Mouse (Mus musculus) heart, embryonic 13.5 days (tissue): ENCODE measurements around the gene Ccnb1ip1. TPM values are rescaled to one million over a fixed set of nuclear protein-coding genes. Genes with fewer than 3 reads are reported as not detected.
"Not testable (repeated sequence)": the region's sequence is repeated elsewhere in the genome, so short reads cannot be mapped to it uniquely, and the experiment has no call there.

Source experiments
- ATAC-seq: fragments of 200-750 bp; cut with Nextera tagmentation; 2 replicates; pipeline ENCODE4 v1.8.0; 2017; ENCODE audit warnings: moderate TSS enrichment; ENCODE audit not compliant: insufficient number of reproducible peaks, low FRiP score, low TSS enrichment; ENCODE audit errors: extremely low read depth
- H3K27ac ChIP-seq: fragments of 300-500 bp; sonication (generic); replicated peaks from 2 replicates; pipeline ENCODE4 v1.5.1; 2015; ENCODE audit warnings: moderate library complexity, mild to moderate bottlenecking, inconsistent platforms
- H3K27me3 ChIP-seq: fragments of 300-500 bp; sonication (generic); replicated peaks from 2 replicates; pipeline ENCODE4 v1.6.1; 2015; ENCODE audit warnings: mild to moderate bottlenecking, inconsistent platforms
- H3K36me3 ChIP-seq: fragments of 300-500 bp; sonication (generic); 2 replicates; pipeline ENCODE4 v1.6.1; 2015; ENCODE audit warnings: mild to moderate bottlenecking, inconsistent platforms
- H3K4me1 ChIP-seq: fragments of 300-500 bp; sonication (generic); 2 replicates; pipeline ENCODE4 v1.6.1; 2015; ENCODE audit warnings: inconsistent platforms
- H3K4me2 ChIP-seq: fragments of 300-500 bp; sonication (generic); 2 replicates; pipeline ENCODE4 v1.6.1; 2015; ENCODE audit warnings: inconsistent platforms, mild to moderate bottlenecking, moderate library complexity
- H3K4me3 ChIP-seq: fragments of 300-500 bp; sonication (generic); 2 replicates; pipeline ENCODE4 v1.5.1; 2015; ENCODE audit warnings: moderate library complexity, mild to moderate bottlenecking, inconsistent platforms
- H3K9ac ChIP-seq: fragments of 300-500 bp; sonication (generic); 2 replicates; pipeline ENCODE4 v1.6.1; 2015; ENCODE audit warnings: inconsistent platforms, mild to moderate bottlenecking, moderate library complexity
- H3K9me3 ChIP-seq: fragments of 300-500 bp; sonication (generic); 2 replicates; pipeline ENCODE4 v1.6.1; 2016; ENCODE audit warnings: inconsistent platforms
- WGBS: fragments of 180-500 bp; shearing (Covaris S2); methylation state at CpG from one replicate; pipeline ENCODE4 v1.1.7; 2015; ENCODE audit warnings: mixed read lengths; 5-methylcytosine and 5-hydroxymethylcytosine counted together
- polyA plus RNA-seq: library from polyadenylated mRNA; unstranded; fragments of >200 nt; fragmentation: Nextera tagmentation; extraction: Ambion mirVana; gene quantifications from 2 replicates; pipeline ENCODE4 v1.2.1, GENCODE M21; 2015

Ccnb1ip1 gene
- polyA plus RNA-seq: not detected in 2 replicates

DNA sequence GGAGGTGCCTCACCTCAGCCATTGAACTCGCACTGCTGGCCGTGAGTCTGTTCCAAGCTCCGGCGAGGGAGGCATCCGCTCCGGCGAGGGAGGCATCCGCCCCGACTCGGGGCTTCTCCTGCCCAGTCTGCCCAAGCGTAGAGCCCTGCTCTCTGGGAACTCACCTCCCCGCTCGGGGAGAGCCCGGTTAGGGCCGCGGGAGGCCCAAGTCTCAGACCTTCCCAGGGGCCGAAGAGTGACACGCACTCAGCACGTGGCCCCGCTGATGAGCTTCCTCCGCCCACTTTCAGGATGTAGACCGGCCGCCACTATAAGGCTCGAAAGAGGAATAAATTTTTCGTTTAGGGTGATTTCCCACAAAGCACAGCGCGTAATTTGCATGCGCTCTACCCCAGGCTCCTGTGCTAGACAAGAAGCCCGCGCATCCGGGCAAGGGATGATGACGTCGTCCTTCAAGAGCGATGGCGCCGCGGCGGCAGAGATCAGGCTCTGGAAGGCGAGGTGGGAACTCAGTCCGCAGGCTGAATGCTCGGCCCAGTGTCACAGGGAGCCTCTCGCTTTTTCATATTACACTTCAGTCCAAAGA is at the start of gene Ccnb1ip1, which contains the start of gene Parp2:
TSS of gene Ccnb1ip1 (minus strand) at position 246 of the 586 bp plus-strand sequence.
TSS of gene Parp2 (plus strand) at position 355 of the 586 bp plus-strand sequence.
- peak within 1 kb of the TSS; percentile 89 for H3K27ac ChIP-seq
- H3K36me3 ChIP-seq: peaks cover 29% of the 10 kb centered on the region
- peaks cover 11% of the 10 kb centered on the region for H3K4me1 ChIP-seq
- H3K9ac ChIP-seq: peak within 1 kb of the TSS; percentile 89
- WGBS: 0% methylated on average over 42 of the region's 42 CpGs
- peak; percentile 95 for ATAC-seq
- peak within 1 kb of the TSS; percentile 71 for H3K4me3 ChIP-seq
- peak within 1 kb of the TSS; percentile 73 for H3K4me2 ChIP-seq
- H3K27me3 ChIP-seq: no peaks in the 10 kb centered on the region
- no peaks in the 10 kb centered on the region for H3K9me3 ChIP-seq

DNA sequence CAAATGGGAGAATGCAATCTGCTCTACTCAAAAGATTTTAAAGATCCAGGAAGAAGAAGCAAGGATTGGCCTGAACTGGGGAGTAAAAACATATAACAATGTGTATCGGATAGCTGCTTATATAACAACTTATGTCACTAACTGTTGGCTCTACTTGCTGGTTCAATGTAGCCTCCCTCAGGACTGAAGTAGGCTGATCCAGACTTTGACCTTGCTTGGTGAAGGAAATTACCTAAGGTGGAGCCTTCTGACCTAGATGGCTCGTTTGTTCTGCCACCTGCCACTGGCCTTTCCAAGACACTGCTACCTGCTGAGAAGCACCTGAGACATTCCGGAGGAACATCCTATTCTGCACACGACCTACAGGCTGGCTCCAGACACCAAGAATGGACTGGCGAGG is 48.3 kb upstream of the Ccnb1ip1 start:
- Histone ChIP-seq H3K9me3 (no peaks in the 10 kb centered on the region), H3K9ac (no peak overlapping the region), H3K4me2 (no peak overlapping the region), H3K4me3 (no peak overlapping the region), H3K27me3 (no peaks in the 10 kb centered on the region), H3K27ac (no peak overlapping the region), H3K4me1 (no peaks in the 10 kb centered on the region), H3K36me3 (peaks cover 64% of the 10 kb centered on the region)
- ATAC-seq: no peak
- 82% methylated on average over 5 of the region's 5 CpGs for WGBS

DNA sequence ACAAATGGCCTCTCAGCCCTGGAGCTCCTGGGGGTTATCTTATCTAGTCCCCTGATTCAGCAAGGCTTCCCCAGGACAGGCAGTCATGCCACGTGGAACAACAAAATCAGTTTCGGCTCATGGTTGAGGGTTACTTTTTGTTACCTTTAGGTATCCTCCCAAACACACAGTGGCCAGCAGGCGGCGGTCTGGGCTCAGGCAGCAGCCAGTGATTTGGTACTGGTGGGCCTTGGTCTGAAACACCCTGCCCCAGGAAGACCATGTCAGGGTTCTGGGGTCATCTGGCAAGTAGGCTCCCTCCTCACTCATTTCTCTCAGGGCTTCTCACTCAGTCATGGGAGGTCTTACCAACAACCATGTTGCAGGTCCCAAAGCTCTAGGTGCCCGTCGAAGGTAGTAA is 29.7 kb upstream of the Ccnb1ip1 start:
- Histone ChIP-seq H3K4me1 (no peaks in the 10 kb centered on the region), H3K9me3 (no peaks in the 10 kb centered on the region), H3K27ac (no peak overlapping the region), H3K4me2 (no peak overlapping the region), H3K9ac (no peak overlapping the region), H3K4me3 (no peak overlapping the region), H3K36me3 (peaks cover 45% of the 10 kb centered on the region), H3K27me3 (no peaks in the 10 kb centered on the region)
- 44% methylated on average over 6 of the region's 6 CpGs for WGBS
- no peak for ATAC-seq

DNA sequence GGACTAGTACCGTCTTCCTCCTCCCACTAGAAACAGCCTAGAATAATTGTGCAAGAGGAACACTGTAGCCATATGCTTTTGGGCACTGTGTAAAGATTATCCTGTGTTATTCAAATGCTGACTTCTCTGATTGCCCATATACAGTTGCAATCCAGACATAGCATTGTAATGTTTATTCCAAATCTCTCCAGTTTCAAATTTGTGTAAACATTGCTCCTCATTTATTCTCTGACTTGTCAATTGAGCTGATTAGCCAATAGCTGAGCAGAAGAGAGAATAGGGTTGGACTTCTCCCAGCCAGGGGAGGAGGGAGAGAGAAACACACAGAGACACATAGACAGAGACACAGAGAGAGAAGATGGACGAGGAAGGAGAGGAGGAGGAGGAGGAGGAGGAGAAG is 26.9 kb upstream of the Ccnb1ip1 start:
- H3K36me3 ChIP-seq: peaks cover 63% of the 10 kb centered on the region
- H3K4me3 ChIP-seq: no peak overlapping the region
- no peaks in the 10 kb centered on the region for H3K27me3 ChIP-seq
- no peaks in the 10 kb centered on the region for H3K4me1 ChIP-seq
- no peak overlapping the region for H3K27ac ChIP-seq
- WGBS: 54% methylated on average over 2 of the region's 2 CpGs
- no peak for ATAC-seq
- H3K9me3 ChIP-seq: no peaks in the 10 kb centered on the region
- H3K9ac ChIP-seq: no peak overlapping the region
- H3K4me2 ChIP-seq: no peak overlapping the region

DNA sequence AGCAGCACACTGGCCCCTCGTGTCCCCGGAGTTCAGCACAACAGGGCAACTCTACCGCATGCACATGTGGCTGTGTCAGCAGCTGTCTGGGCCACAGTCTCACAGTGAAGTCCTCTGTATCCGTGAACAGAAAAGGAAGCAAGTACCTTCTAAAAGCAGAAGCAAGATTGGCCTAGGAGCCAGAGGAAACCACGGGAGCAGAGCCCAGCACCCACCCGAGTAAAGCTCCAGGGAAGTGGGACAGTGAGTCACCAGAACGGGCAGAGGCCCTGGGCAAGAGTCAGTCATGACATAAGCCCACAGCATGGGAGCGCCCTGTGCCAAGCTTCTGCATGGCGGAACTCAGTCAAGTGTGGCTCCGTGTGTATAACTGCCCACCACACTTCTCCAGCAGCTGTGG is 26.4 kb upstream of the Ccnb1ip1 start:
- no peak overlapping the region for H3K9ac ChIP-seq
- ATAC-seq: no peak
- H3K27ac ChIP-seq: no peak overlapping the region
- H3K4me2 ChIP-seq: no peak overlapping the region
- 76% methylated on average over 10 of the region's 10 CpGs for WGBS
- no peak overlapping the region for H3K4me3 ChIP-seq
- H3K9me3 ChIP-seq: no peaks in the 10 kb centered on the region
- no peaks in the 10 kb centered on the region for H3K27me3 ChIP-seq
- H3K4me1 ChIP-seq: no peaks in the 10 kb centered on the region
- H3K36me3 ChIP-seq: peaks cover 64% of the 10 kb centered on the region

DNA sequence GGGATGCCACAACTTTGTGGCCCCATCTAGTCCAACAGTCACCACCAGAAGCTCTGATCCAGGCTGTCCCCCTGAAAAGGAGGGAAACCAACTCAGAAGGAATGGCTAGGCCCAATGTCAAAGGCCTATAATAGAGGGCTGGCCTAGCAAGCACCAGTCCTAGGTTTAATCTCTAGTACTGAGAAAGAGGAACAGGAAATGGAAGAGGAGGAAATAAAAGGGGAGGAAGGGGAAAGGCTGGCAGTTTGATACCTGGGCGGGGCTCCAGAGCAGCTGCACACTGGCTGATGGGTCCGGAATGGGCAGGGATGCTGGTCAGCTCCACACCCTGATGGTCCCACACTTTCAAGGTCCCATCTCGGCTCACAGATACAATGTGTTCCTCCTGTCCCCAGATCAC is 22.3 kb upstream of the Ccnb1ip1 start:
- WGBS: 87% methylated on average over 3 of the region's 3 CpGs
- H3K9me3 ChIP-seq: no peaks in the 10 kb centered on the region
- no peak overlapping the region for H3K27ac ChIP-seq
- H3K4me3 ChIP-seq: no peak overlapping the region
- H3K4me2 ChIP-seq: no peak overlapping the region
- H3K9ac ChIP-seq: no peak overlapping the region
- H3K4me1 ChIP-seq: no peaks in the 10 kb centered on the region
- ATAC-seq: no peak
- peaks cover 74% of the 10 kb centered on the region for H3K36me3 ChIP-seq
- H3K27me3 ChIP-seq: no peaks in the 10 kb centered on the region

DNA sequence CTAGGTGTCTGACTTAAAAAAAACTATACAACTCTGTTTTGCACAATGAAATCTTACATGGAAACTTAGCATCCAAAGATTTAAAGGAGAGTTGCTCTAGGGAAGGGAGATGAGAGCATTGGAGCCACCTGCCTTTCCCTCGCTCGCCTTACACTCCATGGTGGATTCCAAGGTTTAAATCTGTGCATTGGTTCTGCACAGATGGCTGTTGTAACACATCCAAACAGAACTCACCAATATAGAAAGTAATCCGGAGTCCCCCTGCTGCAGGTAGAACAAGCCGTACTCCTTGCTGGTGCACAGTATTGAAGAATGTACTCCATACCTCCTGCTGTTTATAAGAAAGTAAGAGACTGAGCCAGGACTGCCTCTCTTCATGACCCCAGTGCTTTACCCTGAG is 19.0 kb upstream of the Ccnb1ip1 start:
- no peak overlapping the region for H3K9ac ChIP-seq
- no peak overlapping the region for H3K27ac ChIP-seq
- no peaks in the 10 kb centered on the region for H3K9me3 ChIP-seq
- WGBS: 80% methylated on average over 4 of the region's 4 CpGs
- H3K4me1 ChIP-seq: no peaks in the 10 kb centered on the region
- no peak for ATAC-seq
- peaks cover 79% of the 10 kb centered on the region for H3K36me3 ChIP-seq
- H3K4me2 ChIP-seq: no peak overlapping the region
- H3K27me3 ChIP-seq: no peaks in the 10 kb centered on the region
- no peak overlapping the region for H3K4me3 ChIP-seq

DNA sequence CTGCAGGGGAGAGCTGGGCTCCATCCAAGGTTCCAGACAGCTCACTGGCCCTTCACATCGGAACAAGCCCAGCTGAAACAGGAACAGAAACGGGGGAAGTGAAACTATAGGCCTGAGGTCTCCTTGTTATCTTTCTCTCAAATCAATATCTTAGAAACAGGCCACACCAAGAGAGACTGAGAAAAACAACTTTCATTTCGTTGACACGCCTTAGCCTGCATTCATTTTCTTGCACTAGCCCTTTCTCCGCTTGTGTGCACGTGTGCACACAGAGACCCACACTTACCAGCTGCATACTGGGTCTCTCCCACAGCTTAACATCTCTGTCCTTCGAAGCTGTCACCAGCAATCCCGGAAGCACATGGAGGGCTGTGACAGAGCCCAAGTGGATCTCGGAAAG is 16.7 kb upstream of the Ccnb1ip1 start:
- H3K4me1 ChIP-seq: no peaks in the 10 kb centered on the region
- no peak overlapping the region for H3K4me2 ChIP-seq
- peaks cover 82% of the 10 kb centered on the region for H3K36me3 ChIP-seq
- H3K9me3 ChIP-seq: no peaks in the 10 kb centered on the region
- H3K9ac ChIP-seq: no peak overlapping the region
- no peak overlapping the region for H3K4me3 ChIP-seq
- ATAC-seq: no peak
- 80% methylated on average over 9 of the region's 9 CpGs for WGBS
- no peaks in the 10 kb centered on the region for H3K27me3 ChIP-seq
- H3K27ac ChIP-seq: no peak overlapping the region

DNA sequence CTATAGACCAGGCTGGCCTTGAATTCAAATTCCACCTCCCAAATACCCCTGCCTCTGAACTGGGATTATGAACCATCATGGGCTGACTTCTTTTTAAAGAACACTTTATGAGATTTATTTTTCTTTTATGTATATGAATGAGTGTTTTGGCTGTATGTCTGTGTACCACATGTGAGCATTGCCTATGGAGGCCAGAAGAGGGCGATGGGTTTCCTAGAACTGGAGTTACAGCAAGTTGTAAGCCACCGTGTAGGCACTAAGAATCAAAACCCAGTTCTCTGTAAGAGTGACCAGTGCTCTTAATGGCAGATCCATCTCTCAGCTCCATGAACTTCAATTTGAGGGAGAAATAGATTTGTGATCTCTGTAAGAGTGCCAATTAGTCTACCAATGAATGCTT is 15.7 kb upstream of the Ccnb1ip1 start:
- H3K27ac ChIP-seq: no peak overlapping the region
- H3K9me3 ChIP-seq: no peaks in the 10 kb centered on the region
- H3K9ac ChIP-seq: no peak overlapping the region
- no peak for ATAC-seq
- no peaks in the 10 kb centered on the region for H3K4me1 ChIP-seq
- H3K27me3 ChIP-seq: no peaks in the 10 kb centered on the region
- H3K4me2 ChIP-seq: no peak overlapping the region
- H3K4me3 ChIP-seq: no peak overlapping the region
- 62% methylated on average over 2 of the region's 2 CpGs for WGBS
- peaks cover 80% of the 10 kb centered on the region for H3K36me3 ChIP-seq

DNA sequence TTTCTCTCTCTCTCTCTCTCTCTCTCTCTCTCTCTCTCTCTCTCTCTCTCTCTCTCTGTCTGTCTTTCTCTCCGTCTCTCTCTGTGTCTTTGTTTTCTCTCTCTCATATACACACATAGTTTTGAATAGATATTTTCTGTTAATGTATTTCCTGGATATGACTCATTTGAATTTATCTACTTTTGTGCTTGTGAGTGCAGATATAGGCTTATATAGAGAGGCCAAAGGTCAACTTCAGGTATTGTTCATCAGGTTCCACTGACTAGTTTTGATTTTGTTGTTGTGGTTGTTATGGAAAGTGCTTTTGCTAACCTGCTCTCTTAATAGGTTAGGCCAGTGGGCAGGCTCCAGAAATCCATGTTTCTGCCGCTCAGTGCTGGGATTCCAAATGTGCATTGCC is 5.5 kb upstream of the Ccnb1ip1 start:
- ATAC-seq: no peak
- peaks cover 7% of the 10 kb centered on the region for H3K4me1 ChIP-seq
- peaks cover 82% of the 10 kb centered on the region for H3K36me3 ChIP-seq
- no peak overlapping the region for H3K27ac ChIP-seq
- H3K4me2 ChIP-seq: no peak overlapping the region
- no peaks in the 10 kb centered on the region for H3K9me3 ChIP-seq
- H3K27me3 ChIP-seq: no peaks in the 10 kb centered on the region
- H3K9ac ChIP-seq: no peak overlapping the region
- 90% methylated on average over 2 of the region's 2 CpGs for WGBS
- no peak overlapping the region for H3K4me3 ChIP-seq

DNA sequence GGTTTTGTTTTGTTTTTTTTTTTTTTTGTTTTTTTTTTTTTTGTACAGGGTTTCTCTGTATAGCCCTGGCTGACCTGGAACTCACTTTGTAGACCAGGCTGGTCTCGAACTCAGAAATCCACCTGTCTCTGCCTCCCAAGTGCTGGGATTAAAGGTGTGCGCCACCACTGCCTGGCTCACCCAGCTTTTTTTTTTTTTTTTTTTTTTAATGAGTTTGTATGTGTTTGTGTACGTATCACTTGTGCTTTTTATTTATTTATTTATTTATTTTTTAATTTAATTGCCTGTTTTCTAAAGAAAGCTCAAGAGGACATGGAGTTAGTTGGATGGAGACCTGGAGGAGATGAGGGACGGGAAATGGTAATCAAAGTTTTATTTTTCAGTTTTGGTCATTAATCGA is 1.1 kb downstream of the Ccnb1ip1 start:
- Histone ChIP-seq H3K36me3 (peaks cover 18% of the 10 kb centered on the region), H3K9ac (0 out of 2 replicates have a peak overlapping the region, but pooled peaks have one; percentile 40), H3K4me1 (peaks cover 11% of the 10 kb centered on the region), H3K4me2 (peak overlapping the region; percentile 73), H3K27ac (0 out of 2 replicates have a peak overlapping the region, but pooled peaks have one; percentile 89), H3K4me3 (peak overlapping the region; percentile 71; the same call in 1 of the 2 replicates)
- not testable (repeated sequence) for H3K27me3 ChIP-seq, ATAC-seq, H3K9me3 ChIP-seq
- 83% methylated on average over 4 of the region's 5 CpGs for whole genome bisulfite sequencing

DNA sequence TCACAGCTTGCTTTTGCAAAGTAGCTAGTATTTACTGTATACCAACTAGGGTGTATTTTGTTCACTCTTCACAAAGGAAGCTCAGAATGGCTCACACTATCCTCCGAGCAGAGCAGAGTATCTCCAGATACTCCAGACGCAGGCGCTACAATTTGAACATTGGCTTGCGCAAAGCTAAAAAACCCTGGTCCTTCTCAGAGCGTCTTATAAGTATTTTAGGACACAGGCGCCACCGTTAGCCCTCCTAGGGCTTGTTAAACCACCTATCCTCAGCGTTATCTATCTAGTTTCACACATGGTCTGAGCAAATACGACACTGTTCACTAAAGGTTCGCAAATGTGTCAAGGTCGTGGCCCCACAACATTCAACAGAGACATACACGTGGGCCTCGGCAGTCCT is 2.8 kb downstream of the Ccnb1ip1 start:
- 61% methylated on average over 13 of the region's 13 CpGs for WGBS
- Histone ChIP-seq H3K9me3 (no peaks in the 10 kb centered on the region), H3K4me3 (no peak overlapping the region), H3K27ac (no peak overlapping the region), H3K27me3 (no peaks in the 10 kb centered on the region), H3K4me2 (no peak overlapping the region), H3K4me1 (peaks cover 13% of the 10 kb centered on the region), H3K9ac (no peak overlapping the region), H3K36me3 (0 out of 2 replicates have a peak, but pooled peaks cover under 1% of the 10 kb centered on the region)
- no peak for ATAC-seq
